Mouse (Mus musculus) myocyte (in vitro differentiated cells): ENCODE data around the gene Rnf149. TPM values are rescaled to one million over a fixed set of nuclear protein-coding genes. Genes with fewer than 3 reads are reported as not detected.

ENCODE experiments used
- H3K27me3 ChIP-seq: one replicate; pipeline ENCODE4 v1.6.1; 2011; ENCODE audit not compliant: control insufficient read depth, insufficient read depth, insufficient read length
- H3K36me3 ChIP-seq: one replicate; pipeline ENCODE4 v1.6.1; 2011; ENCODE audit not compliant: control insufficient read depth, insufficient read depth
- H3K4me2 ChIP-seq: one replicate; pipeline ENCODE4 v1.6.1; 2011; ENCODE audit warnings: low read depth, control low read depth
- H3K4me3 ChIP-seq: one replicate; pipeline ENCODE4 v1.5.1; 2011; ENCODE audit warnings: mild to moderate bottlenecking, control low read depth, moderate library complexity
- H3K79me2 ChIP-seq: one replicate; pipeline ENCODE4 v1.6.1; 2011; ENCODE audit not compliant: control insufficient read depth, insufficient read depth
- H3ac ChIP-seq: one replicate; pipeline ENCODE4 v1.6.1; 2011; ENCODE audit not compliant: control insufficient read depth, insufficient read length
- CEBPB ChIP-seq: IDR thresholded peaks from 2 replicates; pipeline ENCODE4 v1.6.1; 2011; ENCODE audit warnings: mild to moderate bottlenecking, moderate library complexity; ENCODE audit not compliant: poor library complexity, insufficient read depth, severe bottlenecking
- E2F4 ChIP-seq: IDR thresholded peaks from one replicate; pipeline ENCODE4 v1.6.1; 2011; ENCODE audit warnings: mild to moderate bottlenecking, control low read depth, moderate library complexity; ENCODE audit not compliant: insufficient read depth
- MAX ChIP-seq: IDR thresholded peaks from one replicate; pipeline ENCODE4 v1.6.1; 2011; ENCODE audit warnings: low read depth, mild to moderate bottlenecking, control low read depth
- MYOD1 ChIP-seq, 3 experiments: IDR thresholded peaks; one replicate each; pipeline ENCODE4 v1.6.1; 2011; ENCODE audit warnings: control low read depth in 2 of 3, low read depth in 2 of 3, mild to moderate bottlenecking in 2 of 3, moderate library complexity in 1 of 3; ENCODE audit not compliant: insufficient read length in 2 of 3, control insufficient read depth in 1 of 3
- MYOG ChIP-seq, 3 experiments: IDR thresholded peaks; one replicate each; pipeline ENCODE4 v1.6.1; 2011; ENCODE audit warnings: control low read depth in 2 of 3, low read depth in 2 of 3, mild to moderate bottlenecking in 2 of 3; ENCODE audit not compliant: insufficient read length in 2 of 3, control insufficient read depth in 1 of 3, insufficient read depth in 1 of 3
- POLR2A ChIP-seq: IDR thresholded peaks from one replicate; pipeline ENCODE4 v1.6.1; 2011; ENCODE audit warnings: low read depth, mild to moderate bottlenecking, control low read depth, moderate library complexity; ENCODE audit not compliant: insufficient read length
- POLR2AphosphoS2 ChIP-seq: IDR thresholded peaks from one replicate; pipeline ENCODE4 v1.6.1; 2011; ENCODE audit warnings: low read depth, control low read depth; ENCODE audit not compliant: insufficient read length
- REST ChIP-seq: IDR thresholded peaks from one replicate; pipeline ENCODE4 v1.6.1; 2011; ENCODE audit warnings: mild to moderate bottlenecking, control low read depth, moderate library complexity; ENCODE audit not compliant: insufficient read depth, insufficient read length
- SRF ChIP-seq: IDR thresholded peaks from one replicate; pipeline ENCODE4 v1.6.1; 2011; ENCODE audit warnings: low read depth; ENCODE audit not compliant: control insufficient read depth, insufficient read length
- TCF12 ChIP-seq: IDR thresholded peaks from one replicate; pipeline ENCODE4 v1.6.1; 2011; ENCODE audit warnings: mild to moderate bottlenecking, control low read depth; ENCODE audit not compliant: poor library complexity, insufficient read depth, severe bottlenecking
- TCF3 ChIP-seq: IDR thresholded peaks from one replicate; pipeline ENCODE4 v1.6.1; 2011; ENCODE audit warnings: low read depth, control low read depth; ENCODE audit not compliant: insufficient read length
- USF1 ChIP-seq: IDR thresholded peaks from one replicate; pipeline ENCODE4 v1.6.1; 2011; ENCODE audit warnings: low read depth, mild to moderate bottlenecking, control low read depth, moderate library complexity
- polyA plus RNA-seq: library from polyadenylated mRNA; unstranded; fragments of >200 nt; fragmentation: generic; extraction: Trizol; gene quantifications from one replicate; pipeline ENCODE4 v1.2.1, GENCODE M21; 2012; ENCODE audit warnings: missing spikeins

Gene Rnf149
- polyA plus RNA-seq, 1 experiment: 17.9 TPM

DNA sequence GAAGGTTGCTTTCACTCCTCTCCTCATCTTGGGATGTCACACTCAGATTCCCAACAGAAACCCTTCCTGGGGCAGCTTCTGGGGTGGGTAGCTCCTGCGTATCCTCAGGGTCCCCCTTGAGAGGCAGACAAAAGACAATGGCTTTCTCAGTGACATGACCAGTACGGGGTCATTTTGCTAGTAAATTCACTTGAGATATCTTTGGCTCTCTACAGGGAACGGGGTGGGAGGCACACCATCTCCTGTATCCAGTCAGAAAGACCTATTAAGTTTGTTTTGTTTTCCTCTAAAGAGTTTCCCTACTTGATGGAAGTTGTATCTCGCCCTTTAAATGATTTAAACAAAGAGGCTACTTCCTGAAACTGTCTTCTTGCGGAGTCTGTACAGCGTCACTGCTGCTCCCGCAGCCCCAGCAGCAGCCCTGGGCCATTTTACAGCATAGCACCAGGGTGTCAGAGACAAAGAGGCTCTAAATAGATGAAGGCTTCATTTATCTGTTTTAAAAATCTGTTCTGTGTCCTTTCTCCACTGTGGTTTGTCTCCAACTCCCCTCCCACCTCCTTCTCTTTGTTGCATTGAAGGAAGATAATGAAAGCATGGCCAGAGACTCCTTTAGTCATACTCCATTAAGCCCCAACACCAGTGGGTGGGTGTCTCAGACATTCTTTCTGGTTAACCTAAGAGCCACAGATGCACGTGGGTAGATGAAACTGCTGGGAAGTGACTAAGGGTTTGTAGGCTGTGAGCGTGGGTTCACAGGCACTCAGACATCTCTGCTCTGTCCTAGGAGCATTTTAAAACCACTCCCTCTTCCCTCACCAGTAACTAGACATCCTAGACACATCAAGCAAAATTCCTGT is 21.4 kb downstream of the Rnf149 start:
- Histone ChIP-seq H3K36me3 (peaks cover 26% of the 10 kb centered on the region), H3K4me3 (no peak overlapping the region), H3ac (no peak overlapping the region), H3K79me2 (peaks cover 4% of the 10 kb centered on the region), H3K4me2 (peak overlapping the region; percentile 84), H3K27me3 (no peaks in the 10 kb centered on the region)
- TF ChIP-seq REST (no peak), USF1 (peak; percentile 34), TCF12 (no peak), POLR2AphosphoS2 (no peak), CEBPB (0 out of 2 replicates have a peak, but pooled peaks have one; percentile 26), MYOG (IDR thresholded peaks at IDR 0.05; ENCODE audit: control insufficient read depth in 1 of 3, insufficient read depth in 1 of 3, insufficient read length in 2 of 3, low read depth in 2 of 3) (no peak), E2F4 (no peak), MYOD1 (IDR thresholded peaks at IDR 0.05; ENCODE audit: control insufficient read depth in 1 of 3, insufficient read length in 2 of 3, low read depth in 2 of 3) (peak in 2 of 3 experiments; percentile 8 to 30), POLR2A (no peak), SRF (no peak), TCF3 (no peak), MAX (peak; percentile 87)

DNA sequence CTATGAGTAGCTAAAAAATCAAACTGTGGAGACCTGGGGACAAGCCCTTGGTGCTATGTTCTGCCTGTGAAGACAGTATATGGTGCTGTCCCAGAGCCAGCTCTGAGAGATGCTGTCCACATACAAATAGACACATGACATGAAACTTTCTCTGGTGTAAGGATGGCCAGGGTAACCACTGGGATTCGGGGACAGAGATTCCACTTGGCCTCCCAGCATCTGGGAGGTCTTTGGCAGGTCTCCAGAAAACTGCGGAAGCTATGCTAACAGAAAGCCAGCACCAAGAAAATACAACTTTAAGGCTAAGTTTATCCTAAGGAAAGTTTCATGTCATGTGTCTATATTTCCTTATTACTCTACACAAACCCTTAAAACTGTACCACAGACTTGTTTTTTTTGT is 27.4 kb downstream of the Rnf149 start:
- H3K4me3 ChIP-seq: no peak overlapping the region
- no peak overlapping the region for H3K4me2 ChIP-seq
- H3K27me3 ChIP-seq: no peaks in the 10 kb centered on the region
- TF ChIP-seq MAX (no peak), TCF12 (no peak), POLR2A (no peak), USF1 (no peak), REST (no peak), SRF (no peak), TCF3 (no peak), MYOG (IDR thresholded peaks at IDR 0.05; ENCODE audit: control insufficient read depth in 1 of 3, insufficient read depth in 1 of 3, insufficient read length in 2 of 3, low read depth in 2 of 3) (no peak), E2F4 (no peak), MYOD1 (IDR thresholded peaks at IDR 0.05; ENCODE audit: control insufficient read depth in 1 of 3, insufficient read length in 2 of 3, low read depth in 2 of 3) (no peak)
- peaks cover 4% of the 10 kb centered on the region for H3K79me2 ChIP-seq
- H3ac ChIP-seq: no peak overlapping the region
- H3K36me3 ChIP-seq: peaks cover 36% of the 10 kb centered on the region

DNA sequence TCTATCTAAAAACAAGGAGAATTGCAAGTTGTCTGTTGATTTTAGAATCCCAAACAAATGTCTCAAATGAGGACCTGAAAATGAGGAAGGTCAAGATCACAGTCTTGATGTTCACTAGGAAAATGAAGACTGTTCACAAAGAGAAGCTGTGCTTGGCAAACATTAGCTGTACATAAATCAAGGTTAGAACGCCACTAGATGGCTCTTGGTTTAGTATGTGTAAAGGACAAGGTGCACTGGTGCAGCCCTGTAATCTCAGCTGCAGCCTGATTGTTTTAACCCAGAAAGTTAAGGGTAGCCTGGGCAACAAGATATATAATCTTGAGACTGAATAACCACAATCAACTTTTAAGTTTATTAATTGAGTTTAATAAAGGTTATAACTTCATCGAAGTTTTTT is 30.0 kb downstream of the Rnf149 start:
- TF ChIP-seq POLR2AphosphoS2 (no peak), MYOD1 (IDR thresholded peaks at IDR 0.05; ENCODE audit: control insufficient read depth in 1 of 3, insufficient read length in 2 of 3, low read depth in 2 of 3) (no peak), CEBPB (no peak), TCF3 (no peak), REST (no peak), MAX (no peak), E2F4 (no peak), SRF (no peak), MYOG (IDR thresholded peaks at IDR 0.05; ENCODE audit: control insufficient read depth in 1 of 3, insufficient read depth in 1 of 3, insufficient read length in 2 of 3, low read depth in 2 of 3) (no peak), TCF12 (no peak), POLR2A (no peak), USF1 (no peak)
- no peak overlapping the region for H3K4me2 ChIP-seq
- peaks cover 41% of the 10 kb centered on the region for H3K36me3 ChIP-seq
- no peaks in the 10 kb centered on the region for H3K79me2 ChIP-seq
- H3K4me3 ChIP-seq: no peak overlapping the region
- H3K27me3 ChIP-seq: no peaks in the 10 kb centered on the region
- H3ac ChIP-seq: no peak overlapping the region

DNA sequence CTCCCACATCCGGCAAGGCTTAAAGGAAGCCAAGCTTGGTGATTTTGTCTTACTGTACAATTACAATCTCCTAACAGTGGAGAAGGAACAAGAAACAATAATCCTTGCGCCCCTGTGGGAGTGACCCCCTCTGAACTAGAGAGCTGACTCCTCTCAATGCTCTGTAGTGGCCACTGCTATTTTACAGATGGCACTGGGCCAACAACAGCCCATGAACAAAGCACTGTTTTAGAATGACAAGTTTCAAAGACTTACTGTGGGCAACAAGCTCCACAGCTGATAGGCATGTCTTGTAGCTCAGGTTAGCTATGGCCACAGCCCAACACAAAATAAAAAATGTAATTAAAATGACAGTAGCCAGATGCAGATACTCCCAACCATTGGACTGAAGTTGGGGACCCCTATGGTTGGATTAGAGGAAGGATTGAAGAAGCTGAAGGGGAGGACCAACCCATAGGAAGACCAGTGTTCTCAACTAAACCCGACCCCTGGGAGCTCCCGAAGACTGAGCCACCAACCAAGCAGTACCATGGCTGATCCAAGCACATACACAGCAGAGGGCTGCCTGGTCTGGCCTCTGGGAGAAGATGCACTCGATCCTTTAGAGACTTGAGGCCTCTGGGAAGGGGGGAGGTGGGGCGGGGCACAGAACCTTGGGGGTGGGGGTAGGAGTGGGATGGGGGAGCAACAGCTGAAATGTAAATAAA is 30.9 kb downstream of the Rnf149 start:
- Histone ChIP-seq H3K4me3 (no peak overlapping the region), H3K27me3 (no peaks in the 10 kb centered on the region), H3K79me2 (no peaks in the 10 kb centered on the region), H3K4me2 (no peak overlapping the region), H3ac (no peak overlapping the region), H3K36me3 (peaks cover 43% of the 10 kb centered on the region)
- TF ChIP-seq MYOG (IDR thresholded peaks at IDR 0.05; ENCODE audit: control insufficient read depth in 1 of 3, insufficient read depth in 1 of 3, insufficient read length in 2 of 3, low read depth in 2 of 3) (no peak), SRF (no peak), CEBPB (no peak), USF1 (no peak), POLR2A (no peak), REST (no peak), TCF3 (no peak), POLR2AphosphoS2 (no peak), E2F4 (no peak)
